Mouse (Mus musculus): Measurements from ENCODE around the gene Usp2. TPM values are rescaled to one million over a fixed set of nuclear protein-coding genes. Genes with fewer than 3 reads are reported as not detected.
A peak's percentile ranks its signal among the peaks of the same experiment; 100 is the strongest.

Gene Usp2
- polyA plus RNA-seq, 1 experiment from 2014 or later, result 39.4 TPM

DNA sequence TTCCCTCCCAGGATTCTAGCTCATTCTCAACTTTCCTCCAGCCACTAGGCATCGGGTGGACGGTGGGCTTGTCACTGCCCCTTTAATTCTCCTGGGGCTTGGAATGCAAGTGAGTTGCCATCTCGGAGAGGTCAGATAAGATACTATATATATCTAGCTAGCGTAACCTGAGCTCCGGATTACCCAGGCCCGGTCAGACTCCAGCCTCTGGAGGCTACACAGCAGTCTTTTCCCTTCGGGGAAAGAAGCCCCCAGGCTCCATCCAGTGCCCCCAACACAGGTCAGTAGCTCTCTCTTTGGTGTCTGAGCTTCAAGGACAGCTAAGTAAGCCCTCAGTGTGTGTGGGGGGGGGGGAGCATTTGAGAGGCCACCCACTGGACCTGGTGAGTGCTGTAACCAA is 2.4 kb downstream of the Usp2 start:
- Histone ChIP-seq H3K27me3 (replicated peaks; ENCODE audit: control insufficient read depth, insufficient read depth, low read length) (no peaks in the 10 kb centered on the region), H3K36me3 (ENCODE audit: control insufficient read depth, insufficient read depth, low read length) (no peaks in the 10 kb centered on the region), H3K4me1 (ENCODE audit: control insufficient read depth, insufficient read depth, low read length) (peaks cover 25% of the 10 kb centered on the region), H3K4me2 (ENCODE audit: low read depth, low read length) (no peak overlapping the region), H3K4me3 (ENCODE audit: low read depth, low read length) (no peak overlapping the region), H3K9me3 (ENCODE audit: control insufficient read depth, low read length) (no peaks in the 10 kb centered on the region), H3K27ac (replicated peaks; ENCODE audit: low read depth, low read length) (no peak overlapping the region), H3K9ac (ENCODE audit: low read depth, low read length) (0 out of 2 replicates have a peak overlapping the region, but pooled peaks have one; percentile 6)
- ATAC-seq (ENCODE audit: low read depth), result no peak
- 11% methylated on average over 7 of the region's 7 CpGs for WGBS
- DNase-seq (ENCODE audit: low spot score), result no peak

DNA sequence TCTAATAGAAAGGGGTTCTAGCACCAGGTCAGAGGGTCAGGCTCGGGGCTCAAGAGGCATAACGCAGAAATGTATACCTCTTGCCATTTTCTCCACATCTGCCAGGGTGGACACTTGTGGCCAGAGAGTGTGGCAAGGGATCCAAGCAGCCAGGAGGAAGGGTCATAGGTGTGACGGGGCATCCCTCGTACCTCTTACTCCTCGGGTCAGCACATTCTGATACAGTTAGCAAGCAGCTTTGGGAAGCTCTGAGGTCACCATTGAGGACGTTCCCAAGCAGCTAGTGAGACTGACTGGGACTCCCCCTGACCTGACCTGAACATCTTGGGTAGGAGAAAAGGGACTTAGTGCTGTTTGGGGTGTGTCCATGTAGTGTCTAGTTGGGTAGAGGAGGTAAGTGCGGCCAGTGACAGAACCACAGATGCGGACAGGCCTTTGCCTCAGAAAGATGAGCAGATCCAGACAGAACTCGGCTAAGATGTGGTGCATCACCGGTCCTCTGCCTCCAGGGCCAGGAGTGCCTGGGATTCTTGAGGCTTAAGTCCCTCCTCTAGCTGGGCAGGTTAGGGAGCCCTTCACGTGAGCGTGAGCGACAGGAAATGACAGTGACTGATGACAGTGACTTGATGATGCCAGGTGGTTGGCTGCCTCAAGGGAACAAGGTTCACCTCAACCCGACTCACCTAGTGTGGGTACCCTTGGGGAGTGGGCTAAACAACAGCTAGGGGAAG is 3.5 kb downstream of the Usp2 start:
- no peaks in the 10 kb centered on the region for H3K27me3 ChIP-seq (replicated peaks; ENCODE audit: control insufficient read depth, insufficient read depth, low read length)
- 63% methylated on average over 14 of the region's 14 CpGs for WGBS
- no peak overlapping the region for H3K4me2 ChIP-seq (ENCODE audit: low read depth, low read length)
- no peak overlapping the region for H3K4me3 ChIP-seq (ENCODE audit: low read depth, low read length)
- H3K4me1 ChIP-seq (ENCODE audit: control insufficient read depth, insufficient read depth, low read length), result peaks cover 25% of the 10 kb centered on the region
- DNase-seq (ENCODE audit: low spot score) (no peak), ATAC-seq (ENCODE audit: low read depth) (no peak)
- H3K9ac ChIP-seq (ENCODE audit: low read depth, low read length), result 0 out of 2 replicates have a peak overlapping the region, but pooled peaks have one; percentile 10
- no peak overlapping the region for H3K27ac ChIP-seq (replicated peaks; ENCODE audit: low read depth, low read length)
- H3K36me3 ChIP-seq (ENCODE audit: control insufficient read depth, insufficient read depth, low read length), result no peaks in the 10 kb centered on the region
- H3K9me3 ChIP-seq (ENCODE audit: control insufficient read depth, low read length), result no peaks in the 10 kb centered on the region

DNA sequence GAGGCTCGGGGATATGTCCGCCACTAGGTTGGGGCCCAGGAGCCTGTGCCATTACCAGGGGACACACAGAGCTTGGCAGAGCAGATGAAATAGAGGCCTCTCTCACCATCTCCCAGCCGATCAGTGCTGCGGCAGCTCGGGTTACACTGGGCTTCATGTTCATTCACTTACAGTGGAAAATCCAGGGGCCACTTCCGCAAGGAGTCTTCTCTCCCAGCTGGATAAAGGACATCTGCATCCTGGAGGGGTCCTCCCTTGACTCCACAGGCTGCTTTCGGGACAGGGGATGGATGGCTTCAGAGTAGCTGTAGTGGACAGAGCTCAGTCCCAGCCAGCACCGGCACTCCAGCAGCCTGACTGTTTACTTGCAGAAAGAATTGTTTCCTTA is 4.0 kb downstream of the Usp2 start:
- no peak overlapping the region for H3K4me2 ChIP-seq (ENCODE audit: low read depth, low read length)
- H3K27me3 ChIP-seq (replicated peaks; ENCODE audit: control insufficient read depth, insufficient read depth, low read length), result no peaks in the 10 kb centered on the region
- 0 out of 2 replicates have a peak overlapping the region, but pooled peaks have one; percentile 10 for H3K9ac ChIP-seq (ENCODE audit: low read depth, low read length)
- H3K27ac ChIP-seq (replicated peaks; ENCODE audit: low read depth, low read length), result no peak overlapping the region
- no peak overlapping the region for H3K4me3 ChIP-seq (ENCODE audit: low read depth, low read length)
- H3K4me1 ChIP-seq (ENCODE audit: control insufficient read depth, insufficient read depth, low read length), result peaks cover 25% of the 10 kb centered on the region
- DNase-seq (ENCODE audit: low spot score), result peak; percentile 60
- no peak for ATAC-seq (ENCODE audit: low read depth)
- 15% methylated on average over 8 of the region's 8 CpGs for WGBS
- no peaks in the 10 kb centered on the region for H3K36me3 ChIP-seq (ENCODE audit: control insufficient read depth, insufficient read depth, low read length)
- no peaks in the 10 kb centered on the region for H3K9me3 ChIP-seq (ENCODE audit: control insufficient read depth, low read length)

DNA sequence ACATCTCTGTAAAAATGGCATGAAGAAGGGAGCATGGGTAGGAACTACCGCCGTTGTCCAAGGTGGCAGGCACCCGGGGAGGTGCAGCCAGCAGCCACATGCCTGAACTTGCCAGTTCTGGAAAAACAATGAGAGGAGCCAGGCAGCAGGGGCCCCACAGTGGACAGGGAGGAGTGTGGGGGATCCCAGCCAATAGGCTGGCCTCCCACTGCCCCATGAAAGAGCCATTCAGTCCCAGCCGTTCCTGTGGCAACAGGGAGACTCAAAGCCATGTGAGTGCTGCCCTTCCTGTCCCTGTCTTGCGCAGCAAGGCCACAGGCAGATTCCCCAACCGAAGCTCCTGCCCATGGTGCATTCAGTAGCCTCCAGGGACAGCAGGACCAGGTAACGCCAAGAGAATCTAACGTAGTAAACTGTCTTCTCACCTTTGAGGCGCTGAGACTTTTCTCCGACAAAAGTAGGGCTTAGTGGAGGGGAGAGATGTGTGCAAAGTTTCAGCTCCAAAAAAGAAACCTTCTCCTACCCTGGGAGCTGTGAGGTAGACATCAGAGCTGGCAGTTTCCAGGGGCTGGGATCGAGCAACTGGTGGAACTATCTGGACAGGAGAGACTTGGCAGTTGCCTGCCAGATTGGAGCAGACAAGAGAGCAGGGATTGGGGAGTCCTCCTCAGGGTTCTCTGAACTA is 5.2 kb downstream of the Usp2 start:
- DNase-seq (ENCODE audit: low spot score), result peak; percentile 68
- peak; percentile 48; the same call in 1 of the 2 replicates for ATAC-seq (ENCODE audit: low read depth)
- Histone ChIP-seq H3K4me3 (ENCODE audit: low read depth, low read length) (no peak overlapping the region), H3K27me3 (replicated peaks; ENCODE audit: control insufficient read depth, insufficient read depth, low read length) (no peaks in the 10 kb centered on the region), H3K36me3 (ENCODE audit: control insufficient read depth, insufficient read depth, low read length) (no peaks in the 10 kb centered on the region), H3K27ac (replicated peaks; ENCODE audit: low read depth, low read length) (no peak overlapping the region; the same call in 1 of the 2 replicates), H3K9me3 (ENCODE audit: control insufficient read depth, low read length) (no peaks in the 10 kb centered on the region), H3K9ac (ENCODE audit: low read depth, low read length) (no peak overlapping the region), H3K4me2 (ENCODE audit: low read depth, low read length) (peak overlapping the region; percentile 10; the same call in 1 of the 2 replicates), H3K4me1 (ENCODE audit: control insufficient read depth, insufficient read depth, low read length) (peaks cover 25% of the 10 kb centered on the region)
- WGBS, result 30% methylated on average over 11 of the region's 11 CpGs

DNA sequence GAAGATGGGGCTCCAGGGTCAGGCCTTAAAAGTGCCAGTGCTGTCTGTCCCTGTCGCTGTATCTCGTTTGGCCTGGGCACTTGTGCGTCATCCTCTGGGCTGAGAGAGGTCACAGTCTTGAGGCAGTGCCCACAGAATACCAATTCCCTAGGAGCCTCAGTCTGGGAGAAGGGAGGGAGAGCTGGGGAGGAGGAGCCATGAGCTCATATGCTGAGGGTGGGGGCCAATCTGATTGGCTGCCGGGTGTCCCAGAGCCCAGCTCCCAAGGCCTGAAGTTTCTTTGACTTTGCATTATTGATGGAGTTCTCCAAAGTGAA is 5.7 kb downstream of the Usp2 start:
- Histone ChIP-seq H3K36me3 (ENCODE audit: control insufficient read depth, insufficient read depth, low read length) (no peaks in the 10 kb centered on the region), H3K27me3 (replicated peaks; ENCODE audit: control insufficient read depth, insufficient read depth, low read length) (no peaks in the 10 kb centered on the region), H3K27ac (replicated peaks; ENCODE audit: low read depth, low read length) (no peak overlapping the region; the same call in 1 of the 2 replicates), H3K9me3 (ENCODE audit: control insufficient read depth, low read length) (no peaks in the 10 kb centered on the region), H3K9ac (ENCODE audit: low read depth, low read length) (no peak overlapping the region), H3K4me3 (ENCODE audit: low read depth, low read length) (no peak overlapping the region), H3K4me1 (ENCODE audit: control insufficient read depth, insufficient read depth, low read length) (peaks cover 21% of the 10 kb centered on the region), H3K4me2 (ENCODE audit: low read depth, low read length) (peak overlapping the region; percentile 10; the same call in 1 of the 2 replicates)
- DNase-seq (ENCODE audit: low spot score) (no peak), ATAC-seq (ENCODE audit: low read depth) (no peak)
- WGBS, result 33% methylated on average over 4 of the region's 4 CpGs

DNA sequence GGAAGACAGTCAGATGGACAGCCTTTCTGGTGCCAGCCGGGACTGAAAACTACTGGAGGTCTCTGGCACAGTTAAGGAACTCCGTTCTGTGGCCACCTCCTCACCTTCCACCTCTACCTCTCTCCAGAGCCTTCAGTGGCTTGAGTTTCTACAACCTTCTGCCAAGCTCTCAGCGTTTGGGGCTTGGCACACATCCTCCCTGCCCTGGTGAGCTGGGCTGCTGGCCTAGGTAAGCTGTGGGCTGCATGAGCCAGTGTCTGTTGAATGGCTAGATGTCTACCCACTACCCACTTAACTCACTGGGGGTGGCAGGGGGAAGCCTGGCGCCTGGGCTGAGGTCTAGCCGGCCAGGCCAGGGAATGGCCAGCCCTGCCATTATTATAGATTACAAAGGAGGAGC is 6.3 kb downstream of the Usp2 start:
- H3K4me1 ChIP-seq (ENCODE audit: control insufficient read depth, insufficient read depth, low read length), result peaks cover 19% of the 10 kb centered on the region
- no peak overlapping the region for H3K27ac ChIP-seq (replicated peaks; ENCODE audit: low read depth, low read length)
- no peak overlapping the region for H3K4me2 ChIP-seq (ENCODE audit: low read depth, low read length)
- DNase-seq (ENCODE audit: low spot score), result no peak
- WGBS, result 71% methylated on average over 5 of the region's 5 CpGs
- no peaks in the 10 kb centered on the region for H3K36me3 ChIP-seq (ENCODE audit: control insufficient read depth, insufficient read depth, low read length)
- H3K9ac ChIP-seq (ENCODE audit: low read depth, low read length), result no peak overlapping the region
- no peak overlapping the region for H3K4me3 ChIP-seq (ENCODE audit: low read depth, low read length)
- no peaks in the 10 kb centered on the region for H3K9me3 ChIP-seq (ENCODE audit: control insufficient read depth, low read length)
- ATAC-seq (ENCODE audit: low read depth), result no peak
- no peaks in the 10 kb centered on the region for H3K27me3 ChIP-seq (replicated peaks; ENCODE audit: control insufficient read depth, insufficient read depth, low read length)

DNA sequence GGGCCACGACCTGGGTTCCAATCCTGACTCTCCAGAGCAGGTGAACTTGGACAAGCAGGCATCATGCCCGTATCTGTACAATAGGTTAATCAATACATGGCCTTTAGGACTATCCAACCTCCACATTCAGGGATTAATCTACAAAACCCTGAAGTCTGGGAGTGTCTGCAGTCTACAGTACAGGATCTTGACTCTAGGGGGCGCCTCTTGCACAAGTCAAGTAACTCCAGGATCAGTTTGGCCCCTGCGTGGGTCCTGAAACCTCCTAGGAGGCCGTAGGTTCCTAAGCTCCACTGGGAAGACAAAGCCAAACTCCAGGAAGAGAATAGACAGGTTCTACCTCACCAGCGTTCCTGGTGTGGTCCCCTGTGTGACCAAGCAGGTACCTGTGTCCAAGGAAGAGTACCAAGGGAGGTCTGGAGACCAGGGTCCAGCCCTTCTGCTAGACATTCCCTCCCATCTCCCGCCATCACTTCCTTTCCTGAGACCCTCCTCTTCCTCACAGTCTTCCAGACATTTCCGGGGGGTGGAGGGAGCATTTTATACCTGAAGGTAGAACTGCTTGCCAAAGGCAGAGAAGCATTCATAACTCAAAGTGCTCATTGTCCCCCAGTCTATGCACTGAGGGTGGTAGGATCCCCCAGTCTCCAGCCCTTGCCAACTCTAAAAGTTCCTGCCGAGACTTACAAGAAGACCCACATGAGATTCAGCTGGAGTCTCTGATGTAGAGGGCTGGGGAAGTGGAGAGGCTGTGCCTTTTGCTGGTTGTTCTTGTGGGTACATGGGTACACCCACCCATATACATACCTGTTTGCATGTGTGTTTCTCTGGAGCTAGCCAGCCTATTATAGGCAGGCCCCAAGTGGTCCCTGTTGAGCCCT is 7.8 kb downstream of the Usp2 start:
- no peak for DNase-seq (ENCODE audit: low spot score)

DNA sequence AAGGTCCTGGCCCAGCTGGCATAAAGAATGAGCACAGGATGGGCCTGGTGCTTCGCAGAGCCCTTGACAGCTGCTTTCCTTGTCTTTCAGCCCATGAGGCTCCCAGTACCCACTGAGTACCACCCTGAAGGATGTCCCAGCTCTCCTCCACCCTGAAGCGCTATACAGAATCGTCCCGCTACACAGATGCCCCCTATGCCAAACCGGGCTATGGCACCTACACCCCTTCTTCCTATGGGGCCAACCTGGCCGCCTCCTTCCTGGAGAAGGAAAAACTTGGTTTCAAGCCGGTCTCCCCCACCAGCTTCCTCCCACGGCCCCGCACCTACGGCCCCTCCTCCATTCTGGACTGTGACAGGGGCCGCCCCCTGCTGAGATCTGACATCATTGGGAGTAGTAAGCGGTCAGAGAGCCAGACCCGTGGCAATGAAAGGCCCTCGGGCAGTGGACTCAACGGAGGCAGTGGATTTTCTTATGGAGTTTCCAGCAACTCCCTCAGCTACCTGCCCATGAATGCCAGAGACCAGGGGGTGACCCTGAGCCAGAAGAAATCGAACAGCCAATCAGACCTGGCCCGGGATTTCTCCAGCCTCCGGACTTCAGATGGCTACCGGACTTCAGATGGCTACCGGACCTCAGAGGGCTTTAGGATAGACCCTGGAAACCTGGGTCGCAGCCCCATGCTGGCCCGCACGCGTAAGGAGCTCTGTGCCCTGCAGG is 8.6 kb downstream of the Usp2 start:
- Histone ChIP-seq H3K4me3 (ENCODE audit: low read depth, low read length) (no peak overlapping the region), H3K4me2 (ENCODE audit: low read depth, low read length) (no peak overlapping the region), H3K9ac (ENCODE audit: low read depth, low read length) (no peak overlapping the region), H3K4me1 (ENCODE audit: control insufficient read depth, insufficient read depth, low read length) (peaks cover 20% of the 10 kb centered on the region), H3K27me3 (replicated peaks; ENCODE audit: control insufficient read depth, insufficient read depth, low read length) (no peaks in the 10 kb centered on the region), H3K27ac (replicated peaks; ENCODE audit: low read depth, low read length) (no peak overlapping the region), H3K36me3 (ENCODE audit: control insufficient read depth, insufficient read depth, low read length) (no peaks in the 10 kb centered on the region), H3K9me3 (ENCODE audit: control insufficient read depth, low read length) (no peaks in the 10 kb centered on the region)
- ATAC-seq (ENCODE audit: low read depth) (no peak), DNase-seq (ENCODE audit: low spot score) (no peak)
- WGBS, result 74% methylated on average over 24 of the region's 24 CpGs

More for the DNA sequence above, 7.8 kb downstream of the Usp2 start:
- no peaks in the 10 kb centered on the region for H3K36me3 ChIP-seq (ENCODE audit: control insufficient read depth, insufficient read depth, low read length)
- H3K9me3 ChIP-seq (ENCODE audit: control insufficient read depth, low read length), result no peaks in the 10 kb centered on the region
- H3K9ac ChIP-seq (ENCODE audit: low read depth, low read length), result no peak overlapping the region
- ATAC-seq (ENCODE audit: low read depth), result no peak
- H3K27ac ChIP-seq (replicated peaks; ENCODE audit: low read depth, low read length), result no peak overlapping the region
- peaks cover 24% of the 10 kb centered on the region for H3K4me1 ChIP-seq (ENCODE audit: control insufficient read depth, insufficient read depth, low read length)
- no peak overlapping the region for H3K4me3 ChIP-seq (ENCODE audit: low read depth, low read length)
- no peak overlapping the region for H3K4me2 ChIP-seq (ENCODE audit: low read depth, low read length)
- WGBS, result 62% methylated on average over 9 of the region's 9 CpGs
- no peaks in the 10 kb centered on the region for H3K27me3 ChIP-seq (replicated peaks; ENCODE audit: control insufficient read depth, insufficient read depth, low read length)
